Mouse (Mus musculus): Measurements from ENCODE around the gene Ankrd10. TPM values are rescaled to one million over a fixed set of nuclear protein-coding genes. Genes with fewer than 3 reads are reported as not detected.
"Not testable (repeated sequence)": the region's sequence is repeated elsewhere in the genome, so short reads cannot be mapped to it uniquely, and the experiment has no call there.

Ankrd10 gene
- polyA plus RNA-seq, 1 experiment from 2014 or later, result 73.5 TPM

DNA sequence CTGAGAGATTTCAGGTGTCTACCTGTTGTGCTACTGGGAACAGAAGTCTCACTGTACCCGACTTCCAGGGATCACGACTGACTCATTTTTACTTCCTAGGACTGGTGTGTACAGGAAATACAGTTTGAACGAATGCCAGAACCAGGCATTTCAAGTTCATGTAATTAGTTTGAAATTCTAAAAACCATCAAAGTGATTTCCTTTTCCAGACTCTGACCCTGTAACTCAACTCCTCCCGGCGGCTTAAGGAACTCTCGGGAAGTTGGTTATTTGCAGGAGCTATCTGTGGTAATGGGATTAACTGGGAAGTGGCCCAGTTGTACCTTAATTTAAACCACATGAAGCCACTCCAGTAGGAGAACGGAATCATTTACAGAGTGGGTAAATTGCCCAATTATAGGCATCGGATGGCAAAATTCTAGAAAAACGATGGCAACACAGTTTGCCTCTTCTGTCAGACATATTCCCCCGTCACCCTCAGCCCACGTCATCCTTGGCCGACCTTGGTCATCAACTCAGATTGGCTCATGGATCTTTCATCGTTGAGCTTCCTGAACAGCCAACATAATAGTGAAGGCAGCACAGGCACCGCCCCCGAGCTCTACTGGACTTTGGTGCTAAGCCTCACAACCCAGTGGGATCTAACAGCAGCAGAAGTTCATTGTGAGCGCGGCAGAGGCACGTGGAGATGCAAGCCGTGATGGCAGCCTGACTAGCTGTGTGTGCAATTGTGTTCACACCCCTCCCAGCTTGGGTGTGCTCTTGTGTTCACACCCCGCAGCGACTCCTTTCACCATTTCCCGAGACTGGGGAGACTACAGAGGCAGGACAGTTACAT, 66.1 kb downstream of the Ankrd10 start:
- no peak overlapping the region for H3K4me2 ChIP-seq (ENCODE audit: low read depth, low read length)
- no peak for ATAC-seq
- H3K27me3 ChIP-seq (replicated peaks; ENCODE audit: control insufficient read depth, insufficient read depth, low read length), result no peaks in the 10 kb centered on the region
- H3K36me3 ChIP-seq (ENCODE audit: control insufficient read depth, insufficient read depth, low read length), result peaks cover 8% of the 10 kb centered on the region; the same call in 1 of the 2 replicates
- no peak overlapping the region for H3K27ac ChIP-seq (ENCODE audit: low read length)
- no peak overlapping the region for H3K9ac ChIP-seq (ENCODE audit: low read depth, low read length)
- H3K4me1 ChIP-seq (ENCODE audit: control insufficient read depth, insufficient read depth, low read length), result no peaks in the 10 kb centered on the region
- no peaks in the 10 kb centered on the region for H3K9me3 ChIP-seq (ENCODE audit: control insufficient read depth, low read length)
- H3K4me3 ChIP-seq (ENCODE audit: low read length), result no peak overlapping the region
- WGBS, result 85% methylated on average over 22 of the region's 22 CpGs

DNA sequence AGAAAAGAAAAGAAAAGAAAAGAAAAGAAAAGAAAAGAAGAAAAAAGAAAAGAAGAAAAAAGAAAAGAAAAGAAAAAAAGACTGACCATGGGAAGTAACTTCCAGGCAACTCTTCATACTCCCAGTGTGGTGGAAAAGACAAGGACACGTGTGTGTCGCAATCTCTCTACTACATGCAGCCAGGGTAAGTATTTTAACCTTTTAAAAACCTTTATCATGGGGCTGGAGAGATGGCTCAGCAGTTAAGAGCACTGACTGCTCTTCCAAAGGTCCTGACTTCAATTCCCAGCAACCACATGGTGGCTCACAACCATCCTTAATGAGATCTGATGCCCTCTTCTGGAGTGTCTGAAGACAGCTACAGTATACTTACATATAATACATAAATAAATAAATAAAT, 67.4 kb downstream of the Ankrd10 start:
- not testable (repeated sequence) for H3K27ac ChIP-seq (ENCODE audit: low read length); H3K4me3 ChIP-seq (ENCODE audit: low read length); ATAC-seq; H3K4me1 ChIP-seq (ENCODE audit: control insufficient read depth, insufficient read depth, low read length); H3K9ac ChIP-seq (ENCODE audit: low read depth, low read length); H3K4me2 ChIP-seq (ENCODE audit: low read depth, low read length); H3K9me3 ChIP-seq (ENCODE audit: control insufficient read depth, low read length); H3K27me3 ChIP-seq (replicated peaks; ENCODE audit: control insufficient read depth, insufficient read depth, low read length)
- WGBS, result 96% methylated on average over 2 of the region's 2 CpGs
- peaks cover 14% of the 10 kb centered on the region; the same call in 1 of the 2 replicates for H3K36me3 ChIP-seq (ENCODE audit: control insufficient read depth, insufficient read depth, low read length)

DNA sequence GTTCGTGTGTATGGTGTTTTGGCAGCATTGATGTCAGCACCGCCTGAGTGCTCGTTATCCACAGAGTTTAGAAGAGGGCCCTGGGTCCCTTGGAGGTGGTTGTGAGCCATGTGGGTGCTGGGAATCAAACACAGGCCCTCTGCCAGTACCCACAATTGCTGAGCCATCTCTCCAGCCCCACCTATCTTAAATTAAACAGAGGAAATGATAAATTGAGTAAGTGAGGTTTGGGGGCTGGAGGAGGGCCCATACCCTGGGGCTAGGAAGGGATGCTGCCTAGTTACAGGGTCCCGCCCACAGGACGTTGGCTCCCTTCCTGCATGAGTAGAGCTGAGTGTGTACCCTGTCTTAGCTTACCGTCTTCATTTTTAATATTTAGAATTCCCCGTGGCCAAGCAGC, 70.8 kb downstream of the Ankrd10 start:
- H3K27me3 ChIP-seq (replicated peaks; ENCODE audit: control insufficient read depth, insufficient read depth, low read length), result no peaks in the 10 kb centered on the region
- 86% methylated on average over 7 of the region's 7 CpGs for WGBS

DNA sequence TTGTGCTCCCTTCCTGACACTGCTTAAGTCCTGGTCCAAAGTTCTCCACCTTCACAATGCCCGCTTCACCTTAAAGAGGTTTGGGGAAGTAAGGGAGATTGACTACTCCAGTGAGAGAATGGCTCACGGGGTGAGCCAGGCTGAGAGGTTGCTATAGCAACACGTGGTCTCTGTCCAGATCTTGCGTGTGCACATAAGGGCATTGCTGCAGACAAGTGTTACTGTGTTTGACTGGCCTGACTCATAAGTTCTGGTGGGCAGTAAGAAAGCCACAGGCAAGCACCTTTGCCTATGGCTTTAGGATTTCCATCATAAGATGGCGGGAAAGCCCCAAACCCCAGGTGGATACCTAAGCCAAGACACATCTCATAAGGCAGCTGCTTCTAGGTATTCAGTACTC, 71.3 kb downstream of the Ankrd10 start:
- no peaks in the 10 kb centered on the region for H3K9me3 ChIP-seq (ENCODE audit: control insufficient read depth, low read length)
- WGBS, result 86% methylated on average over 5 of the region's 5 CpGs
- no peak overlapping the region for H3K9ac ChIP-seq (ENCODE audit: low read depth, low read length)
- H3K27me3 ChIP-seq (replicated peaks; ENCODE audit: control insufficient read depth, insufficient read depth, low read length), result no peaks in the 10 kb centered on the region
- no peak for ATAC-seq
- H3K4me3 ChIP-seq (ENCODE audit: low read length), result no peak overlapping the region
- H3K27ac ChIP-seq (ENCODE audit: low read length), result no peak overlapping the region
- H3K4me2 ChIP-seq (ENCODE audit: low read depth, low read length), result no peak overlapping the region
- peaks cover 25% of the 10 kb centered on the region for H3K36me3 ChIP-seq (ENCODE audit: control insufficient read depth, insufficient read depth, low read length)
- peaks cover 7% of the 10 kb centered on the region; the same call in 1 of the 2 replicates for H3K4me1 ChIP-seq (ENCODE audit: control insufficient read depth, insufficient read depth, low read length)

More for the DNA sequence above, 70.8 kb downstream of the Ankrd10 start:
- ATAC-seq, result no peak
- 0 out of 2 replicates have a peak, but pooled peaks cover 3% of the 10 kb centered on the region for H3K4me1 ChIP-seq (ENCODE audit: control insufficient read depth, insufficient read depth, low read length)
- H3K27ac ChIP-seq (ENCODE audit: low read length), result no peak overlapping the region
- H3K9me3 ChIP-seq (ENCODE audit: control insufficient read depth, low read length), result no peaks in the 10 kb centered on the region
- H3K4me3 ChIP-seq (ENCODE audit: low read length), result no peak overlapping the region
- no peak overlapping the region for H3K9ac ChIP-seq (ENCODE audit: low read depth, low read length)
- peaks cover 25% of the 10 kb centered on the region for H3K36me3 ChIP-seq (ENCODE audit: control insufficient read depth, insufficient read depth, low read length)
- H3K4me2 ChIP-seq (ENCODE audit: low read depth, low read length), result no peak overlapping the region

Small RNAs within 50 kb of the gene (microRNA-seq; reads per million reads assigned to microRNA genes)
- 2.0 reads per million for gene Mir7238

Other genes with a start within 250 kb of the Ankrd10 start
- gene Rab20, start 157.0 kb downstream of the Ankrd10 start, polyA plus RNA-seq (2015; fragmentation: Nextera tagmentation; extraction: Ambion mirVana), result 25.5 and 27.6 TPM in 2 replicates
- 96.8 and 105 TPM in 2 replicates for gene Naxd, start 138.3 kb downstream of the Ankrd10 start, polyA plus RNA-seq (2015; fragmentation: Nextera tagmentation; extraction: Ambion mirVana)
- 28.6 and 32.5 TPM in 2 replicates for gene Cars2, start 85.0 kb downstream of the Ankrd10 start, polyA plus RNA-seq (2015; fragmentation: Nextera tagmentation; extraction: Ambion mirVana)
- 21.5 and 22.0 TPM in 2 replicates for gene Ing1, start 80.2 kb downstream of the Ankrd10 start, polyA plus RNA-seq (2015; fragmentation: Nextera tagmentation; extraction: Ambion mirVana)
- not detected in 2 replicates for gene 1700016D06Rik, start 65.3 kb upstream of the Ankrd10 start, polyA plus RNA-seq (2015; fragmentation: Nextera tagmentation; extraction: Ambion mirVana)
- gene Arhgef7, start 92.0 kb upstream of the Ankrd10 start, polyA plus RNA-seq (2015; fragmentation: Nextera tagmentation; extraction: Ambion mirVana), result 23.9 and 24.0 TPM in 2 replicates
- gene Tex29, start 204.7 kb upstream of the Ankrd10 start, polyA plus RNA-seq (2015; fragmentation: Nextera tagmentation; extraction: Ambion mirVana), result 0.37 TPM in 1 of 2 replicates, not detected in the other